Mouse (Mus musculus) limb, embryonic 14.5 days (tissue): Measurements from ENCODE around the gene Hoxd10. TPM values are rescaled to one million over a fixed set of nuclear protein-coding genes. Genes with fewer than 3 reads are reported as not detected.

Experiments used
- ATAC-seq: fragments of 200-750 bp; cut with Nextera tagmentation; 2 replicates; pipeline ENCODE4 v1.8.0; 2017; ENCODE audit warnings: low read depth, moderate number of reproducible peaks, moderate TSS enrichment; ENCODE audit not compliant: low FRiP score
- DNase-seq: peaks from one replicate; pipeline ENCODE4 v3.0.0-alpha.2; 2015; ENCODE audit warnings: low spot score
- H3K27ac ChIP-seq: fragments of 300-500 bp; sonication (generic); replicated peaks from 2 replicates; pipeline ENCODE4 v1.5.1; 2014; ENCODE audit warnings: low read depth, mild to moderate bottlenecking, low read length, moderate library complexity, mixed read lengths
- H3K27me3 ChIP-seq: fragments of 300-500 bp; sonication (generic); 2 replicates; pipeline ENCODE4 v1.6.1; 2014; ENCODE audit warnings: low read length, mixed read lengths; ENCODE audit not compliant: control insufficient read depth, insufficient read depth
- H3K36me3 ChIP-seq: fragments of 300-500 bp; sonication (generic); 2 replicates; pipeline ENCODE4 v1.6.1; 2014; ENCODE audit warnings: mild to moderate bottlenecking, low read length, moderate library complexity, mixed read lengths; ENCODE audit not compliant: control insufficient read depth, insufficient read depth
- H3K4me1 ChIP-seq: fragments of 300-500 bp; sonication (generic); 2 replicates; pipeline ENCODE4 v1.6.1; 2014; ENCODE audit warnings: antibody characterized with exemption, low read length, mixed read lengths; ENCODE audit not compliant: control insufficient read depth, insufficient read depth
- H3K4me2 ChIP-seq: fragments of 300-500 bp; sonication (generic); replicated peaks from 2 replicates; pipeline ENCODE4 v1.6.1; 2014; ENCODE audit warnings: low read depth, mild to moderate bottlenecking, low read length, moderate library complexity; ENCODE audit not compliant: severe bottlenecking
- H3K4me3 ChIP-seq: fragments of 300-500 bp; sonication (generic); replicated peaks from 2 replicates; pipeline ENCODE4 v1.5.1; 2014; ENCODE audit warnings: low read length
- H3K9ac ChIP-seq: fragments of 300-500 bp; sonication (generic); 2 replicates; pipeline ENCODE4 v1.6.1; 2014; ENCODE audit warnings: mild to moderate bottlenecking, low read depth, low read length, moderate library complexity; ENCODE audit not compliant: severe bottlenecking
- H3K9me3 ChIP-seq: fragments of 300-500 bp; sonication (generic); 2 replicates; pipeline ENCODE4 v1.6.1; 2016; ENCODE audit warnings: low read length; ENCODE audit not compliant: control insufficient read depth
- POLR2A ChIP-seq: fragments of 200-500 bp; IDR thresholded peaks from 2 replicates; pipeline ENCODE4 v1.8.0; 2012; ENCODE audit warnings: inconsistent platforms, mild to moderate bottlenecking, moderate library complexity, borderline replicate concordance; ENCODE audit not compliant: insufficient read depth, insufficient read length; ENCODE audit errors: extremely low read depth
- WGBS: fragments of 180-500 bp; shearing (Covaris S2); extraction: QIAGEN DNeasy Blood & Tissue Kit; methylation state at CpG from one replicate; pipeline ENCODE4 v1.1.7; 2014; 5-methylcytosine and 5-hydroxymethylcytosine counted together
- polyA plus RNA-seq, 2 experiments: library from polyadenylated mRNA; depleted of rRNA in 1 of 2; stranded (reverse) in 1 of 2; unstranded in 1 of 2; fragments of >200 nt; fragmentation: Nextera tagmentation in 1 of 2; extraction: Ambion mirVana in 1 of 2; gene quantifications; 2 replicates each; pipeline versions ENCODE4 v1.2.1 to v1.2.3; 2012 to 2014

The Hoxd10 gene
- polyA plus RNA-seq, 2 experiments: 18.3 to 39.4 TPM

GRCm38 (mm10) chr2:74734996-74735811, 43.5 kb downstream of the Hoxd10 start:
- DNase-seq: no peak
- TF ChIP-seq POLR2A: no peak
- H3K4me2 ChIP-seq: no peak overlapping the region
- no peaks in the 10 kb centered on the region for H3K9me3 ChIP-seq
- H3K36me3 ChIP-seq: no peaks in the 10 kb centered on the region
- H3K27ac ChIP-seq: no peak overlapping the region
- 13% methylated on average over 27 of the region's 27 CpGs for WGBS
- peaks cover 12% of the 10 kb centered on the region for H3K4me1 ChIP-seq
- H3K27me3 ChIP-seq: peaks cover 97% of the 10 kb centered on the region
- ATAC-seq: no peak
- no peak overlapping the region for H3K4me3 ChIP-seq
- no peak overlapping the region for H3K9ac ChIP-seq

GRCm38 (mm10) chr2:74735851-74736687, 44.3 kb downstream of the Hoxd10 start:
- Histone ChIP-seq H3K9ac (0 out of 2 replicates have a peak overlapping the region, but pooled peaks have one; percentile 13), H3K27me3 (peaks cover 97% of the 10 kb centered on the region), H3K9me3 (no peaks in the 10 kb centered on the region), H3K4me2 (peak overlapping the region; percentile 43), H3K36me3 (no peaks in the 10 kb centered on the region), H3K27ac (no peak overlapping the region), H3K4me1 (peaks cover 14% of the 10 kb centered on the region), H3K4me3 (peak overlapping the region; percentile 21)
- no peak; the same call in 1 of the 2 replicates for ATAC-seq
- no peak for TF ChIP-seq POLR2A
- WGBS: 2% methylated on average over 36 of the region's 42 CpGs
- DNase-seq: no peak

- Histone ChIP-seq H3K27ac (no peak overlapping the region), H3K36me3 (no peaks in the 10 kb centered on the region), H3K27me3 (peaks cover 96% of the 10 kb centered on the region), H3K9ac (no peak overlapping the region), H3K9me3 (no peaks in the 10 kb centered on the region), H3K4me1 (peaks cover 14% of the 10 kb centered on the region), H3K4me3 (no peak overlapping the region), H3K4me2 (no peak overlapping the region)
- DNase-seq: no peak
- 8% methylated on average over 15 of the region's 15 CpGs for WGBS
- ATAC-seq: no peak
- no peak for TF ChIP-seq POLR2A
Measured at GRCm38 (mm10) chr2:74736688-74737577, 45.2 kb downstream of the Hoxd10 start.

- H3K27ac ChIP-seq: no peak overlapping the region
- H3K4me2 ChIP-seq: no peak overlapping the region
- H3K4me3 ChIP-seq: no peak overlapping the region
- H3K36me3 ChIP-seq: no peaks in the 10 kb centered on the region
- H3K27me3 ChIP-seq: peaks cover 96% of the 10 kb centered on the region
- H3K4me1 ChIP-seq: peaks cover 14% of the 10 kb centered on the region
- no peaks in the 10 kb centered on the region for H3K9me3 ChIP-seq
- 16% methylated on average over 7 of the region's 7 CpGs for WGBS
- ATAC-seq (no peak), DNase-seq (peak; percentile 44)
- TF ChIP-seq POLR2A: no peak
- no peak overlapping the region for H3K9ac ChIP-seq
Measured at GRCm38 (mm10) chr2:74737578-74738070, 45.9 kb downstream of the Hoxd10 start.
